Mouse (Mus musculus): Measurements from ENCODE around the gene Kpna6. TPM values are rescaled to one million over a fixed set of nuclear protein-coding genes. Genes with fewer than 3 reads are reported as not detected.
"Not testable (repeated sequence)": the region's sequence is repeated elsewhere in the genome, so short reads cannot be mapped to it uniquely, and the experiment has no call there.

Kpna6 gene
- total RNA-seq (2021): 10 to 100 TPM; 92.4 to 96.3 TPM
- long read RNA-seq, experiment 1, full-length matches to known transcripts: 13 of 22 reads
- long read RNA-seq, experiment 1, partial matches to known transcripts: 3 of 22 reads
- long read RNA-seq, experiment 1, other reads (novel, unspliced or antisense): 6 of 22 reads
- long read RNA-seq, experiment 2, full-length matches to known transcripts: 4 of 31 reads
- long read RNA-seq, experiment 2, partial matches to known transcripts: 2 of 31 reads
- long read RNA-seq, experiment 2, other reads (novel, unspliced or antisense): 25 of 31 reads

- peak; percentile 91 to 93 for DNase-seq (ENCODE audit: low spot score in 2 of 2)
Measured at GRCm38 (mm10) chr4:129672083-129672877, at the start of gene Kpna6. Gene Kpna6, minus strand, starts transcription at chr4:129672767.

GRCm38 (mm10) chr4:129716310-129716709 is 43.7 kb upstream of the Kpna6 start:
- no peak for DNase-seq (ENCODE audit: low spot score in 2 of 2)

- no peak for DNase-seq (ENCODE audit: low spot score in 2 of 2)
Measured at GRCm38 (mm10) chr4:129709486-129710129, 37.0 kb upstream of the Kpna6 start.

- DNase-seq (ENCODE audit: low spot score in 2 of 2): no peak
Measured at GRCm38 (mm10) chr4:129706750-129707149, 34.2 kb upstream of the Kpna6 start.

- DNase-seq (ENCODE audit: low spot score in 2 of 2): peak in 1 of 2 experiments; percentile 42
Measured at GRCm38 (mm10) chr4:129702454-129702853, 29.9 kb upstream of the Kpna6 start.

GRCm38 (mm10) chr4:129701503-129702377 is 29.2 kb upstream of the Kpna6 start:
- DNase-seq (ENCODE audit: low spot score in 2 of 2): peak; percentile 83 to 87

- DNase-seq (ENCODE audit: low spot score in 2 of 2): not testable (repeated sequence)
Measured at GRCm38 (mm10) chr4:129700661-129701060, 28.1 kb upstream of the Kpna6 start.

GRCm38 (mm10) chr4:129700216-129700615 is 27.6 kb upstream of the Kpna6 start:
- no peak for DNase-seq (ENCODE audit: low spot score in 2 of 2)

GRCm38 (mm10) chr4:129697191-129697590 is 24.6 kb upstream of the Kpna6 start:
- no peak for DNase-seq (ENCODE audit: low spot score in 2 of 2)

GRCm38 (mm10) chr4:129696158-129696985 is 23.8 kb upstream of the Kpna6 start, which contains the start of gene Tmem39b:
Gene Tmem39b, minus strand, starts transcription at chr4:129696838.
- DNase-seq (ENCODE audit: low spot score in 2 of 2): peak; percentile 85 to 87

GRCm38 (mm10) chr4:129695815-129696157 is 23.2 kb upstream of the Kpna6 start:
- DNase-seq (ENCODE audit: low spot score in 2 of 2): no peak

GRCm38 (mm10) chr4:129684531-129684930 is 12.0 kb upstream of the Kpna6 start:
- no peak for DNase-seq (ENCODE audit: low spot score in 2 of 2)

GRCm38 (mm10) chr4:129683901-129684493 is 11.4 kb upstream of the Kpna6 start:
- no peak for DNase-seq (ENCODE audit: low spot score in 2 of 2)

GRCm38 (mm10) chr4:129681837-129682236 is 9.3 kb upstream of the Kpna6 start:
- DNase-seq (ENCODE audit: low spot score in 2 of 2): no peak

GRCm38 (mm10) chr4:129672878-129673449 is 397 bp upstream of the Kpna6 start:
- no peak for DNase-seq (ENCODE audit: low spot score in 2 of 2)

- DNase-seq (ENCODE audit: low spot score in 2 of 2): peak; percentile 46 to 52
Measured at GRCm38 (mm10) chr4:129671491-129672082, 980 bp downstream of the Kpna6 start.

GRCm38 (mm10) chr4:129662255-129662813 is 10.2 kb downstream of the Kpna6 start:
- no peak for DNase-seq (ENCODE audit: low spot score in 2 of 2)

GRCm38 (mm10) chr4:129661584-129661983 is 11.0 kb downstream of the Kpna6 start:
- DNase-seq (ENCODE audit: low spot score in 2 of 2): no peak
